Mouse (Mus musculus): ENCODE results near the gene Tmem17. TPM values are rescaled to one million over a fixed set of nuclear protein-coding genes. Genes with fewer than 3 reads are reported as not detected.

The Tmem17 gene
- polyA plus RNA-seq, 1 experiment from 2014 or later, result 16.1 TPM

- H3K4me1 ChIP-seq (replicated peaks; ENCODE audit: control insufficient read depth, insufficient read depth, low read length), result peaks cover 6% of the 10 kb centered on the region; the same call in 1 of the 2 replicates
- H3K4me2 ChIP-seq (ENCODE audit: low read depth, low read length), result no peak overlapping the region
- no peaks in the 10 kb centered on the region for H3K9me3 ChIP-seq (ENCODE audit: control insufficient read depth, low read length)
- H3K4me3 ChIP-seq (ENCODE audit: low read length), result no peak overlapping the region
- H3K27ac ChIP-seq (ENCODE audit: low read length), result no peak overlapping the region; the same call in 1 of the 2 replicates
- WGBS, result 91% methylated on average over 4 of the region's 4 CpGs
- ATAC-seq (ENCODE audit: low read depth), result no peak
- no peaks in the 10 kb centered on the region for H3K27me3 ChIP-seq (ENCODE audit: control insufficient read depth, insufficient read depth, low read depth, low read length)
- H3K36me3 ChIP-seq (ENCODE audit: control insufficient read depth, insufficient read depth, low read length), result no peaks in the 10 kb centered on the region
- H3K9ac ChIP-seq (ENCODE audit: low read length), result no peak overlapping the region
Observed at GRCm38 (mm10) chr11:22561329-22561592, 49.4 kb downstream of the Tmem17 start.

GRCm38 (mm10) chr11:22563706-22564105 is 51.8 kb downstream of the Tmem17 start:
- no peak overlapping the region for H3K9ac ChIP-seq (ENCODE audit: low read length)

GRCm38 (mm10) chr11:22564676-22565075 is 52.8 kb downstream of the Tmem17 start:
- Histone ChIP-seq H3K36me3 (ENCODE audit: control insufficient read depth, insufficient read depth, low read length) (no peaks in the 10 kb centered on the region), H3K4me2 (ENCODE audit: low read depth, low read length) (no peak overlapping the region), H3K27me3 (ENCODE audit: control insufficient read depth, insufficient read depth, low read depth, low read length) (no peaks in the 10 kb centered on the region), H3K27ac (ENCODE audit: low read length) (no peak overlapping the region), H3K4me3 (ENCODE audit: low read length) (no peak overlapping the region), H3K9me3 (ENCODE audit: control insufficient read depth, low read length) (no peaks in the 10 kb centered on the region), H3K4me1 (replicated peaks; ENCODE audit: control insufficient read depth, insufficient read depth, low read length) (peaks cover 6% of the 10 kb centered on the region; the same call in 1 of the 2 replicates), H3K9ac (ENCODE audit: low read length) (no peak overlapping the region)
- 87% methylated on average over 3 of the region's 3 CpGs for WGBS
- ATAC-seq (ENCODE audit: low read depth), result no peak

More at GRCm38 (mm10) chr11:22563706-22564105, 51.8 kb downstream of the Tmem17 start:
- Histone ChIP-seq H3K4me2 (ENCODE audit: low read depth, low read length) (no peak overlapping the region), H3K27ac (ENCODE audit: low read length) (no peak overlapping the region), H3K4me1 (replicated peaks; ENCODE audit: control insufficient read depth, insufficient read depth, low read length) (peaks cover 6% of the 10 kb centered on the region; the same call in 1 of the 2 replicates), H3K9me3 (ENCODE audit: control insufficient read depth, low read length) (no peaks in the 10 kb centered on the region), H3K36me3 (ENCODE audit: control insufficient read depth, insufficient read depth, low read length) (no peaks in the 10 kb centered on the region), H3K4me3 (ENCODE audit: low read length) (no peak overlapping the region), H3K27me3 (ENCODE audit: control insufficient read depth, insufficient read depth, low read depth, low read length) (no peaks in the 10 kb centered on the region)
- ATAC-seq (ENCODE audit: low read depth), result no peak
- WGBS, result 47% methylated on average over 3 of the region's 3 CpGs

Other genes with a start within 250 kb of the Tmem17 start
- 10.4 and 11.9 TPM in 2 replicates for gene Ehbp1, start 169.8 kb upstream of the Tmem17 start, polyA plus RNA-seq (2015; fragmentation: Nextera tagmentation; extraction: Ambion mirVana)